Mouse (Mus musculus): Measurements from ENCODE around the gene Rab30. TPM values are rescaled to one million over a fixed set of nuclear protein-coding genes. Genes with fewer than 3 reads are reported as not detected.

Rab30 gene
- 4.6 TPM for polyA plus RNA-seq (2014; fragmentation: Illumina TruSeq; extraction: RNeasy Lipid Tissue Mini Kit (QIAGEN cat#74804); ENCODE audit: low read depth, low replicate concordance)

DNA sequence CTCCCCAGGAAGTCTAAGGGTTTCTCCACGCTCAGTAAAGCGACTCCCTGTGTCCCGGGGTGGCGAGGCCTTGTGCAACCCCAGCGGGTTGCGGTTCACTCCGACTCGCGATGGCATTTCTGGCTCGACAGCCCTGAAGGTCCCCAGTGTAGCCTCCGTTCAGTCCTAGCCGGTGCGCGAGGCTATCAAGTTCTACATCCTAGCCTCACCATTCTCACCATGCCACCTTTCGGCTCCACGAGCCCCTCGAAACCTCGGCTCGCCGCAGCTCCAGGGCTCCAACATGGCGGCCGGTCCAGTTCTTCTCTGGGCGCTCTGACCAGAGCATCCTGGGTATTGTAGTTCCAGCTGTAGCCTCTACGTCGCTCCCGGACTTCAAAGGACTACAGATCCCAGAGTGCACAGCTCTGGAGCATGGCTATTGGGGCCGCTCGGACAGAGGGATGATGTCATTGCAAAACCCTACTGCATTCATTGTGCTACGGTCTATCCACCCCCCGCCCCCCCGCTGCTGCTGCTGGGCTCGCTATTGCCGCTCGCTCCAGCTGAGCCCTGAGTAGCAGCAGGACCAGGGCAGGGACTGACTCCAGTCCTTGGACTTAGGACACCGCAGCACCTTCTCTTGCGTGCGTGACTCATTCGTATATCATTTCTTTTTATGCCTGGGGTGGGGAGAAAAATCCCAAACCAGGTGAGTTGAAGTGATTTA lies at the start of gene Rab30:
Rab30 (plus strand) TSS at position 452 of the 709 bp plus-strand sequence.

DNA sequence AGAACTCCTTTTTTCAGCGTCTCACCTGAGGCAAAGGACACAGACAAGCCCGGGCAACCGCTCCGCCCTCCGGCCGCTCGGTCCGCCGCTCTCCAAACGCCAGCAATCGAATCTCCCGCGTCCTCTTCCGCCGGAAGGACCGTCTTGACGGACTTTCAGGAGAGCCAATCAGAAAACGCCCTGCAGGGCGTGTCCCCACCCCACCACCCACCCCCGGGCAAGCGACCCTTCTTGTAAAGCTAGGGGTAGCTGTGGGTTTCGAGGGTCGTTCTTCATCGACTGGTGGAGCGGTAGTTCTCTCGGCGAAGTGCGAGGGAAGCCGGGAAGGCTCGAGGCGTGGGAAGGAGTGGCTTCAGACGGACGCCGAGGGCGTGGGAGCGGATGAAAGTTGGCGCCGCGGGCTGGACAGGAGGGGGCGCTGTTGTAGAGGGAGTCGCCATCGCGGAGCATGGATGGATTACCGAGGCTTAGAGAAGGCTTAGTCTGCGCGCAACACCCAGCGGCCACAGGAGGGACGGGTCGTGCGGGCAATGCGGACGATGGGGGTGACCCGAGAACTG lies 132.8 kb downstream of the Rab30 start, which contains the start of the genes Ddias and Prcp:
Ddias (minus strand) TSS at position 132 of the 560 bp plus-strand sequence.
Prcp (plus strand) TSS at position 355 of the 560 bp plus-strand sequence.

Other genes with a start within 250 kb of the Rab30 start
- gene Ccdc90b, start 180.5 kb upstream of the Rab30 start, polyA plus RNA-seq (2014; fragmentation: Illumina TruSeq; extraction: RNeasy Lipid Tissue Mini Kit (QIAGEN cat#74804); ENCODE audit: low read depth, low replicate concordance): 157 TPM
- 10.7 TPM for gene Ankrd42, start 104.5 kb upstream of the Rab30 start, polyA plus RNA-seq (2014; fragmentation: Illumina TruSeq; extraction: RNeasy Lipid Tissue Mini Kit (QIAGEN cat#74804); ENCODE audit: low read depth, low replicate concordance)
- 73.7 TPM for gene Pcf11, start 71.7 kb upstream of the Rab30 start, polyA plus RNA-seq (2014; fragmentation: Illumina TruSeq; extraction: RNeasy Lipid Tissue Mini Kit (QIAGEN cat#74804); ENCODE audit: low read depth, low replicate concordance)
- gene Ddias, start 132.6 kb downstream of the Rab30 start, polyA plus RNA-seq (2014; fragmentation: Illumina TruSeq; extraction: RNeasy Lipid Tissue Mini Kit (QIAGEN cat#74804); ENCODE audit: low read depth, low replicate concordance): 8.3 TPM
- 19.7 TPM for gene Prcp, start 132.9 kb downstream of the Rab30 start, polyA plus RNA-seq (2014; fragmentation: Illumina TruSeq; extraction: RNeasy Lipid Tissue Mini Kit (QIAGEN cat#74804); ENCODE audit: low read depth, low replicate concordance)

Measured in adrenal gland, adult 10 weeks (tissue).